Mouse (Mus musculus): ENCODE results near the gene Kcnn3. TPM values are rescaled to one million over a fixed set of nuclear protein-coding genes. Genes with fewer than 3 reads are reported as not detected.

Gene Kcnn3
- polyA plus RNA-seq, 1 experiment from 2014 or later, result 1.6 TPM

DNA sequence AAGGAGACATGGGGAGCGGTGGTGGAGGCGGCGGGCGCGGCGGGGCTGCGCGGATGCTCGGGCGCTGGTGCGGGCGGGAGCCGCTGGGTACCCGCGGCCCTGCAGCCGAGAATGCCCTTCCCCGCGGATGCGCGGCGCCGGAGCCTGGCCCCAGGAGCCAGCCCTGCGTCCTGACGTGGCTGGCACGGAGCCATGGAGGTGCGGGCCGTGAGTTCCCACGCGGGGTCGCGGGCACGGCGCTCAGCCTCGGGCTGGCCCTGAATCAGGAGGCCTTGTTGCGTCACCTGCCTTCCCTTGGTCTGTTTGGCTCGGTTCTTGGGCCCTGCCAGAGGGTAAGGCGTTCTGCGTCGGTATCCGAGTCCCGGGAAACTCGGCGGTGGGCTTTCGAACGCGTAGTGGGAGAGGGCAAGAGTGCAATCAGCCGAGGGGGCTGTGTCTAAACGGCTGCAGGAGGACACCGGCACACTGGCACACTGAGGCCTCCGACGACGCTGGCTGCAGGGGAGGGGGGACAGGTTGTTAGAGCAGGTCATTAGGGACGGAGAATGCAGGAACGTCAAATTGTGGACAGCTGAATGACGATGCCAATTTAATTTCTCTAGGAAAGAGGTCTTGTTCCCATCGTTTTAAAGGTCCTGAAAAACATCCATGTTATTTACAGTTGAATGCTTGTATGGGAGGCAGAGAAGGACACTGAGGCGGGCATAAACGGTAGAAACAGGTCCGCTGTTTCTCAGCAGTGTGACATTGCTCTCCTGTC, 195.4 kb downstream of the Kcnn3 start:
- peaks cover 13% of the 10 kb centered on the region for H3K27me3 ChIP-seq
- peaks cover 12% of the 10 kb centered on the region for H3K4me1 ChIP-seq (replicated peaks)
- peak overlapping the region; percentile 62 for H3K27ac ChIP-seq
- 3% methylated on average over 55 of the region's 59 CpGs for WGBS
- H3K9ac ChIP-seq (replicated peaks), result peak overlapping the region; percentile 82
- peak overlapping the region; percentile 83 for H3K4me3 ChIP-seq (replicated peaks)
- H3K9me3 ChIP-seq, result no peaks in the 10 kb centered on the region
- H3K36me3 ChIP-seq, result no peaks in the 10 kb centered on the region
- ATAC-seq (ENCODE audit: insufficient number of reproducible peaks, insufficient read depth, low FRiP score, low TSS enrichment, low read depth), result peak; percentile 35
- peak overlapping the region; percentile 91 for H3K4me2 ChIP-seq

GRCm38 (mm10) chr3:89715967-89716256, 195.9 kb downstream of the Kcnn3 start:
- Histone ChIP-seq H3K4me1 (replicated peaks) (peaks cover 12% of the 10 kb centered on the region), H3K9ac (replicated peaks) (peak overlapping the region; percentile 82), H3K4me3 (replicated peaks) (peak overlapping the region; percentile 83), H3K9me3 (no peaks in the 10 kb centered on the region), H3K27me3 (peaks cover 13% of the 10 kb centered on the region), H3K4me2 (peak overlapping the region; percentile 91), H3K36me3 (no peaks in the 10 kb centered on the region), H3K27ac (no peak overlapping the region)
- ATAC-seq (ENCODE audit: insufficient number of reproducible peaks, insufficient read depth, low FRiP score, low TSS enrichment, low read depth), result no peak
- WGBS, result 68% methylated on average over 6 of the region's 6 CpGs

- ATAC-seq (ENCODE audit: insufficient number of reproducible peaks, insufficient read depth, low FRiP score, low TSS enrichment, low read depth), result no peak
Observed at GRCm38 (mm10) chr3:89722032-89722431, 202.1 kb downstream of the Kcnn3 start.

DNA sequence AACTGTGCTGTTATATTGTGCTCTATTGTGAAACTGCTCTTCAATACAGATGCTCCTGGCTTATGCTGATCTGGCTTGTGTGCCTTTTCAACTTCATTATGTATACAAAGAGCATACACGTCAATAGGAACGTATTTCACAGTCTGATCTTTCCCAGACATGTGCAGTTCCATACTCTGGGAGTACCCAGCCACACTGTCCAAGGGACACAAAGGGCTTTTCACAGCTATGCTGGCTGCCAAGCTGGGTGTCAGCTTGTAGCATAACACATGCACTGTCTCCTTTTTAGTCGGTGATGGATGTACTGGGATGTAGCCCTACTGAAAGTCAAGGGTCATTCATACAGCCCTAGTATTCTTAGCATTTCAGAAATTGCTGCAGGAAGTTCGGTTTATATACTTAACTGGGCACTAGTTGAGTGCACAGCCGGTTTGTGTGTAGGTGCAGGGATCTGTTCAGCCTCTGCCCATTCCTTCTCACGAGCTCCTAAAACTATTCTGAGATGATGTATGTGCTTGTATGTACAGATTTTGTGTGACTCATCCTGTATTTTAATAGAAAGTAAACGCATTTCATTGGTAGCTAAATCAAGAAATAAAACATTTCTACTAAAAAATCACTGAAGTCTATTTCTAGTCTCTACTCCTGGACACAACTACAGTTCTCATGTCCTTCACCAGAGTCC, 203.6 kb downstream of the Kcnn3 start:
- Histone ChIP-seq H3K9ac (replicated peaks) (no peak overlapping the region), H3K9me3 (no peaks in the 10 kb centered on the region), H3K27me3 (no peaks in the 10 kb centered on the region), H3K4me1 (replicated peaks) (no peaks in the 10 kb centered on the region), H3K27ac (no peak overlapping the region), H3K36me3 (no peaks in the 10 kb centered on the region), H3K4me3 (replicated peaks) (no peak overlapping the region), H3K4me2 (no peak overlapping the region)
- ATAC-seq (ENCODE audit: insufficient number of reproducible peaks, insufficient read depth, low FRiP score, low TSS enrichment, low read depth), result no peak
- WGBS, result 87% methylated on average over 7 of the region's 7 CpGs

More at GRCm38 (mm10) chr3:89722032-89722431, 202.1 kb downstream of the Kcnn3 start:
- H3K9me3 ChIP-seq, result no peaks in the 10 kb centered on the region
- no peaks in the 10 kb centered on the region; the same call in 1 of the 2 replicates for H3K4me1 ChIP-seq (replicated peaks)
- no peaks in the 10 kb centered on the region for H3K36me3 ChIP-seq
- H3K4me3 ChIP-seq (replicated peaks), result no peak overlapping the region
- no peak overlapping the region for H3K27ac ChIP-seq
- H3K4me2 ChIP-seq, result no peak overlapping the region
- H3K9ac ChIP-seq (replicated peaks), result no peak overlapping the region
- H3K27me3 ChIP-seq, result no peaks in the 10 kb centered on the region

Other genes with a start within 250 kb of the Kcnn3 start
- gene Slc50a1, start 249.6 kb upstream of the Kcnn3 start, polyA plus RNA-seq (2016; fragmentation: Nextera tagmentation; extraction: Ambion mirVana), result 58.5 and 66.3 TPM in 2 replicates
- gene Efna1, start 239.0 kb upstream of the Kcnn3 start, polyA plus RNA-seq (2016; fragmentation: Nextera tagmentation; extraction: Ambion mirVana), result 36.9 and 40.4 TPM in 2 replicates
- gene Efna3, start 197.2 kb upstream of the Kcnn3 start, polyA plus RNA-seq (2016; fragmentation: Nextera tagmentation; extraction: Ambion mirVana), result 17.6 and 21.3 TPM in 2 replicates
- 53.2 and 55.1 TPM in 2 replicates for gene Efna4, start 182.1 kb upstream of the Kcnn3 start, polyA plus RNA-seq (2016; fragmentation: Nextera tagmentation; extraction: Ambion mirVana)
- gene Adam15, start 170.2 kb upstream of the Kcnn3 start, polyA plus RNA-seq (2016; fragmentation: Nextera tagmentation; extraction: Ambion mirVana), result 27.0 and 32.1 TPM in 2 replicates
- 0.18 and 0.20 TPM in 2 replicates for gene Dcst2, start 158.2 kb upstream of the Kcnn3 start, polyA plus RNA-seq (2016; fragmentation: Nextera tagmentation; extraction: Ambion mirVana)
- gene Dcst1, start 154.9 kb upstream of the Kcnn3 start, polyA plus RNA-seq (2016; fragmentation: Nextera tagmentation; extraction: Ambion mirVana), result 0.26 and 0.40 TPM in 2 replicates
- 0.79 and 1.2 TPM in 2 replicates for gene Zbtb7b, start 125.4 kb upstream of the Kcnn3 start, polyA plus RNA-seq (2016; fragmentation: Nextera tagmentation; extraction: Ambion mirVana)
- 1.0 TPM in 1 of 2 replicates, not detected in the other for gene Lenep, start 117.4 kb upstream of the Kcnn3 start, polyA plus RNA-seq (2016; fragmentation: Nextera tagmentation; extraction: Ambion mirVana)
- 25.0 and 26.4 TPM in 2 replicates for gene Flad1, start 108.3 kb upstream of the Kcnn3 start, polyA plus RNA-seq (2016; fragmentation: Nextera tagmentation; extraction: Ambion mirVana)
- 585 and 619 TPM in 2 replicates for gene Cks1b, start 101.8 kb upstream of the Kcnn3 start, polyA plus RNA-seq (2016; fragmentation: Nextera tagmentation; extraction: Ambion mirVana)
- 84.4 and 90.9 TPM in 2 replicates for gene Shc1, start 101.7 kb upstream of the Kcnn3 start, polyA plus RNA-seq (2016; fragmentation: Nextera tagmentation; extraction: Ambion mirVana)
- gene Pygo2, start 90.0 kb upstream of the Kcnn3 start, polyA plus RNA-seq (2016; fragmentation: Nextera tagmentation; extraction: Ambion mirVana), result 62.4 and 64.0 TPM in 2 replicates
- 27.4 and 28.5 TPM in 2 replicates for gene Pbxip1, start 83.5 kb upstream of the Kcnn3 start, polyA plus RNA-seq (2016; fragmentation: Nextera tagmentation; extraction: Ambion mirVana)
- 53.4 and 55.1 TPM in 2 replicates for gene Pmvk, start 65.6 kb upstream of the Kcnn3 start, polyA plus RNA-seq (2016; fragmentation: Nextera tagmentation; extraction: Ambion mirVana)
- 15.5 and 15.7 TPM in 2 replicates for gene Adar, start 194.9 kb downstream of the Kcnn3 start, polyA plus RNA-seq (2016; fragmentation: Nextera tagmentation; extraction: Ambion mirVana)
- gene Chrnb2, start 244.5 kb downstream of the Kcnn3 start, polyA plus RNA-seq (2016; fragmentation: Nextera tagmentation; extraction: Ambion mirVana), result 0.51 and 0.81 TPM in 2 replicates